Mouse (Mus musculus) lung, embryonic 14.5 days (tissue): ENCODE measurements around the gene Adk. TPM values are rescaled to one million over a fixed set of nuclear protein-coding genes. Genes with fewer than 3 reads are reported as not detected.

Experiments
- ATAC-seq: fragments of 200-750 bp; cut with Nextera tagmentation; 2 replicates; pipeline ENCODE4 v1.8.0; 2017; ENCODE audit warnings: mild to moderate bottlenecking, moderate TSS enrichment, moderate library complexity; ENCODE audit not compliant: insufficient read depth
- DNase-seq: peaks from one replicate; pipeline ENCODE4 v3.0.0-alpha.2; 2015
- H3K27ac ChIP-seq: fragments of 300-500 bp; sonication (generic); 2 replicates; pipeline ENCODE4 v1.5.1; 2014; ENCODE audit warnings: low read depth, mild to moderate bottlenecking, moderate library complexity
- H3K27me3 ChIP-seq: fragments of 300-500 bp; sonication (generic); 2 replicates; pipeline ENCODE4 v1.6.1; 2014; ENCODE audit warnings: low read length, control low read depth; ENCODE audit not compliant: insufficient read depth
- H3K36me3 ChIP-seq: fragments of 300-500 bp; sonication (generic); 2 replicates; pipeline ENCODE4 v1.6.1; 2014; ENCODE audit warnings: control low read depth; ENCODE audit not compliant: insufficient read depth
- H3K4me1 ChIP-seq: fragments of 300-500 bp; sonication (generic); 2 replicates; pipeline ENCODE4 v1.6.1; 2014; ENCODE audit warnings: antibody characterized with exemption, control low read depth; ENCODE audit not compliant: insufficient read depth
- H3K4me2 ChIP-seq: fragments of 300-500 bp; sonication (generic); 2 replicates; pipeline ENCODE4 v1.6.1; 2014; ENCODE audit warnings: mild to moderate bottlenecking
- H3K4me3 ChIP-seq: fragments of 300-500 bp; sonication (generic); 2 replicates; pipeline ENCODE4 v1.5.1; 2014; ENCODE audit warnings: low read depth, low read length
- H3K9ac ChIP-seq: fragments of 300-500 bp; sonication (generic); 2 replicates; pipeline ENCODE4 v1.6.1; 2014
- H3K9me3 ChIP-seq: fragments of 300-500 bp; sonication (generic); 2 replicates; pipeline ENCODE4 v1.6.1; 2016; ENCODE audit warnings: low read depth, low read length, control low read depth
- CTCF ChIP-seq: IDR thresholded peaks from 2 replicates; pipeline ENCODE4 v1.5.1; 2016; ENCODE audit warnings: antibody characterized with exemption, low read depth
- WGBS: fragments of 180-500 bp; shearing (Covaris S2); extraction: QIAGEN DNeasy Blood & Tissue Kit; methylation state at CpG from one replicate; pipeline ENCODE4 v1.1.7; 2014; 5-methylcytosine and 5-hydroxymethylcytosine counted together
- polyA plus RNA-seq: library from polyadenylated mRNA; unstranded; fragments of >200 nt; fragmentation: Nextera tagmentation; extraction: Ambion mirVana; gene quantifications from 2 replicates; pipeline ENCODE4 v1.2.1, GENCODE M21; 2014

Adk gene
- polyA plus RNA-seq, 1 experiment from 2014 or later, result 218 TPM

- no peak for TF ChIP-seq CTCF
- Histone ChIP-seq H3K4me1 (no peaks in the 10 kb centered on the region), H3K9me3 (no peaks in the 10 kb centered on the region), H3K9ac (no peak overlapping the region), H3K27me3 (no peaks in the 10 kb centered on the region), H3K36me3 (peaks cover 78% of the 10 kb centered on the region), H3K4me2 (no peak overlapping the region), H3K4me3 (no peak overlapping the region), H3K27ac (peak overlapping the region; percentile 40; the same call in 1 of the 2 replicates)
- DNase-seq (peak; percentile 82), ATAC-seq (peak; percentile 68)
- WGBS, result 65% methylated on average over 6 of the region's 6 CpGs
Observed at GRCm38 (mm10) chr14:21031783-21032511, 20.4 kb upstream of the Adk start.

- Histone ChIP-seq H3K9ac (no peak overlapping the region), H3K4me1 (no peaks in the 10 kb centered on the region), H3K27ac (no peak overlapping the region), H3K36me3 (peaks cover 70% of the 10 kb centered on the region), H3K27me3 (no peaks in the 10 kb centered on the region), H3K9me3 (no peaks in the 10 kb centered on the region), H3K4me3 (no peak overlapping the region), H3K4me2 (no peak overlapping the region)
- no peak for TF ChIP-seq CTCF
- ATAC-seq, result no peak
- 86% methylated on average over 4 of the region's 4 CpGs for WGBS
- no peak for DNase-seq
Observed at GRCm38 (mm10) chr14:21034271-21034670, 18.1 kb upstream of the Adk start.

DNA sequence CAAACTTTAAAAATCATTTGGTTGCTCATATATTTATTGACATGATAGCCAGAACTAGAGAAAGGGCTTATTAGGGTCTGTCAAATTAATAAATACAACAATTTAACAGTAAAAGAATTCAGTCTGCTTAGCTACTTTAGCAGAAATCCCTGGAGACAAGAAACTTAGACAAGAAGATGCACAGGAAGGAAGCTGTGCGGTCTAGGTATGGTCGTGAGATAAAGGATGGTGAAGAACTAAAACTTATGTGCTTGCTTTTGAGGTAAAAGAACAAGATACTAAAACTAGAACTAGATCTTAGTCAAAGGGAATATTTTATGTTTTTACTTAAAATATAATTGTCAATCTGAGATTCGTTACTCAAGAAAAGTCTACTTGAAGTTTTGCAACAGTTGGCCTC lies 17.6 kb upstream of the Adk start:
- Histone ChIP-seq H3K9ac (no peak overlapping the region), H3K27ac (no peak overlapping the region), H3K27me3 (no peaks in the 10 kb centered on the region), H3K4me3 (no peak overlapping the region), H3K36me3 (peaks cover 71% of the 10 kb centered on the region), H3K9me3 (no peaks in the 10 kb centered on the region), H3K4me1 (no peaks in the 10 kb centered on the region), H3K4me2 (no peak overlapping the region)
- DNase-seq, result no peak
- no peak for TF ChIP-seq CTCF
- 93% methylated on average over 3 of the region's 3 CpGs for WGBS
- ATAC-seq, result no peak

GRCm38 (mm10) chr14:21039077-21039476 lies 13.3 kb upstream of the Adk start:
- no peak for ATAC-seq
- WGBS, result 55% methylated on average over 12 of the region's 12 CpGs
- H3K36me3 ChIP-seq, result peaks cover 48% of the 10 kb centered on the region

GRCm38 (mm10) chr14:21039623-21040022 lies 12.8 kb upstream of the Adk start:
- H3K4me2 ChIP-seq, result no peak overlapping the region
- no peaks in the 10 kb centered on the region for H3K4me1 ChIP-seq
- H3K27me3 ChIP-seq, result no peaks in the 10 kb centered on the region
- H3K27ac ChIP-seq, result no peak overlapping the region
- 59% methylated on average over 4 of the region's 4 CpGs for WGBS
- no peak for TF ChIP-seq CTCF
- H3K9ac ChIP-seq, result no peak overlapping the region
- DNase-seq, result no peak
- H3K36me3 ChIP-seq, result peaks cover 47% of the 10 kb centered on the region
- no peak overlapping the region for H3K4me3 ChIP-seq
- no peak for ATAC-seq
- H3K9me3 ChIP-seq, result no peaks in the 10 kb centered on the region

More at GRCm38 (mm10) chr14:21039077-21039476, 13.3 kb upstream of the Adk start:
- no peak overlapping the region for H3K9ac ChIP-seq
- H3K27me3 ChIP-seq, result no peaks in the 10 kb centered on the region
- H3K4me2 ChIP-seq, result no peak overlapping the region
- peak; percentile 37 for DNase-seq
- no peak overlapping the region for H3K4me3 ChIP-seq
- TF ChIP-seq CTCF, result no peak
- no peak overlapping the region for H3K27ac ChIP-seq
- H3K9me3 ChIP-seq, result no peaks in the 10 kb centered on the region
- H3K4me1 ChIP-seq, result no peaks in the 10 kb centered on the region

- Histone ChIP-seq H3K27ac (no peak overlapping the region), H3K4me3 (no peak overlapping the region), H3K4me1 (no peaks in the 10 kb centered on the region), H3K9ac (no peak overlapping the region), H3K4me2 (no peak overlapping the region), H3K9me3 (no peaks in the 10 kb centered on the region), H3K27me3 (no peaks in the 10 kb centered on the region), H3K36me3 (peaks cover 12% of the 10 kb centered on the region; the same call in 1 of the 2 replicates)
- WGBS, result 91% methylated on average over 2 of the region's 2 CpGs
- no peak for TF ChIP-seq CTCF
- DNase-seq (no peak), ATAC-seq (no peak)
Observed at GRCm38 (mm10) chr14:21047840-21048239, 4.5 kb upstream of the Adk start.

DNA sequence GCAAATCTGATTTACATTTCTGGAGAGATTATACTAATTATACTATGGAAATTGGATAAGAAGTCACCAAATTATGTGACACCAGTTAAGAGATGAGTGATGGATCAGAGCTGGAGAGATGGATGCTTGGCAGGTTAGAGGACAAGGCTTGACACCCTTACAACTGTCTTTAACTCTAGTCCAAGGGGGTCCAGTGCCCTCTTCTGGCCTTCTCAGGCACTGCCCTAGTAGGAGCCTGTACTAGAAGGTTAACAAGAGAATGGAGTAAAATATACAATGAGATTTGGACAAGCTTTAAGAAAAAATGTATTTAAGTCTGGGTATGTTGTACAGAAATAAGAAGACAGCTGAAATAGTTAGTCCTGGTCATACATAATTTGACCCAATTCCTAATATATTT lies 3.5 kb upstream of the Adk start:
- peaks cover 9% of the 10 kb centered on the region; the same call in 1 of the 2 replicates for H3K36me3 ChIP-seq
- peak; percentile 62 for DNase-seq
- H3K4me2 ChIP-seq, result no peak overlapping the region
- peak; percentile 60 for TF ChIP-seq CTCF
- H3K9ac ChIP-seq, result no peak overlapping the region
- H3K9me3 ChIP-seq, result no peaks in the 10 kb centered on the region
- H3K4me1 ChIP-seq, result 0 out of 2 replicates have a peak, but pooled peaks cover 5% of the 10 kb centered on the region
- H3K27me3 ChIP-seq, result no peaks in the 10 kb centered on the region
- no peak overlapping the region for H3K27ac ChIP-seq
- ATAC-seq, result no peak
- no peak overlapping the region for H3K4me3 ChIP-seq
